Mouse (Mus musculus) CH12.LX (cell line): ENCODE data around the gene Ube2b. TPM values are rescaled to one million over a fixed set of nuclear protein-coding genes. Genes with fewer than 3 reads are reported as not detected.

Experiments
- DNase-seq: peaks from one replicate; pipeline ENCODE4 v3.0.0-alpha.2; 2013; ENCODE audit errors: extremely low read depth
- H3K27ac ChIP-seq: 2 replicates; pipeline ENCODE4 v1.5.1; 2012; ENCODE audit warnings: low read depth, mild to moderate bottlenecking, control low read depth, moderate library complexity; ENCODE audit not compliant: insufficient read depth
- H3K27me3 ChIP-seq: replicated peaks from 2 replicates; pipeline ENCODE3; 2012; ENCODE audit warnings: inconsistent platforms
- H3K36me3 ChIP-seq, 2 experiments: replicated peaks in 1 of 2; 2 replicates each; pipeline versions ENCODE3 to v1.6.1; 2012; ENCODE audit warnings: inconsistent platforms in 1 of 2, low read length in 1 of 2, mild to moderate bottlenecking in 1 of 2, mixed read lengths in 1 of 2, moderate library complexity in 1 of 2; ENCODE audit not compliant: control insufficient read depth in 1 of 2, insufficient read depth in 1 of 2
- H3K4me1 ChIP-seq, 2 experiments: 2 replicates each; pipeline ENCODE4 v1.6.1; 2012; ENCODE audit warnings: inconsistent platforms in 1 of 2, moderate library complexity in 1 of 2; ENCODE audit not compliant: insufficient read depth in 2 of 2, control insufficient read depth in 1 of 2
- H3K4me2 ChIP-seq: 2 replicates; pipeline ENCODE4 v1.6.1; 2012; ENCODE audit warnings: low read depth, mild to moderate bottlenecking, control low read depth; ENCODE audit not compliant: poor library complexity, insufficient read depth, severe bottlenecking
- H3K4me3 ChIP-seq, 3 experiments: fragments of 150-350 bp in 1 of 3; sonication (generic) in 1 of 3; replicated peaks in 1 of 3; 2 replicates each; pipeline versions ENCODE3 to v1.5.1; 2011 to 2012; ENCODE audit warnings: low read depth in 2 of 3, low read length in 2 of 3, mild to moderate bottlenecking in 2 of 3, moderate library complexity in 2 of 3, control low read depth in 1 of 3, improper control_type of control experiment in 1 of 3, inconsistent platforms in 1 of 3, mixed read lengths in 1 of 3; ENCODE audit not compliant: poor library complexity in 1 of 3
- H3K79me2 ChIP-seq: replicated peaks from 2 replicates; pipeline ENCODE4 v1.6.1; 2012; ENCODE audit warnings: mild to moderate bottlenecking, moderate library complexity; ENCODE audit not compliant: control insufficient read depth, poor library complexity, insufficient read depth, severe bottlenecking; ENCODE audit errors: extremely low read depth
- H3K9ac ChIP-seq: 2 replicates; pipeline ENCODE4 v1.6.1; 2012; ENCODE audit warnings: low read depth, mild to moderate bottlenecking, control low read depth, moderate library complexity; ENCODE audit not compliant: insufficient read depth
- H3K9me3 ChIP-seq: replicated peaks from 2 replicates; pipeline ENCODE3; 2012; ENCODE audit warnings: low read length, inconsistent platforms, mixed read lengths
- BHLHE40 ChIP-seq: IDR thresholded peaks from 2 replicates; pipeline ENCODE4 v1.6.1; 2011; ENCODE audit warnings: mild to moderate bottlenecking, low read depth, low read length, improper control_type of control experiment
- CHD1 ChIP-seq: IDR thresholded peaks from 2 replicates; pipeline ENCODE4 v1.6.1; 2012; ENCODE audit warnings: low read depth, low read length, improper control_type of control experiment, inconsistent platforms
- CHD2 ChIP-seq: IDR thresholded peaks from 2 replicates; pipeline ENCODE4 v1.6.1; 2011; ENCODE audit warnings: low read length, improper control_type of control experiment
- CTCF ChIP-seq, 2 experiments: IDR thresholded peaks in 1 of 2; conservative IDR thresholded peaks in 1 of 2; 2 replicates each; pipeline ENCODE4 v1.5.1; 2011 to 2012; ENCODE audit warnings: low read depth in 2 of 2, low read length in 2 of 2, improper control_type of control experiment in 1 of 2, inconsistent platforms in 1 of 2, mild to moderate bottlenecking in 1 of 2, moderate library complexity in 1 of 2
- E2F4 ChIP-seq: IDR thresholded peaks from 2 replicates; pipeline ENCODE4 v1.6.1; 2011; ENCODE audit warnings: low read depth, low read length, improper control_type of control experiment; ENCODE audit not compliant: insufficient replicate concordance
- ELF1 ChIP-seq: IDR thresholded peaks from 2 replicates; pipeline ENCODE4 v1.6.1; 2014; ENCODE audit warnings: low read depth, mild to moderate bottlenecking, inconsistent platforms, low read length, improper control_type of control experiment
- EP300 ChIP-seq: IDR thresholded peaks from 2 replicates; pipeline ENCODE4 v1.6.1; 2011; ENCODE audit warnings: low read length, improper control_type of control experiment
- ETS1 ChIP-seq: conservative IDR thresholded peaks from 2 replicates; pipeline ENCODE4 v1.6.1; 2012; ENCODE audit warnings: low read depth, mild to moderate bottlenecking, inconsistent platforms, low read length, improper control_type of control experiment, moderate library complexity
- GABPA ChIP-seq: IDR thresholded peaks from 2 replicates; pipeline ENCODE4 v1.6.1; 2012; ENCODE audit warnings: low read depth, low read length, improper control_type of control experiment, inconsistent platforms; ENCODE audit not compliant: insufficient replicate concordance
- HCFC1 ChIP-seq: IDR thresholded peaks from 2 replicates; pipeline ENCODE4 v1.6.1; 2012; ENCODE audit warnings: low read depth, mild to moderate bottlenecking, inconsistent platforms, low read length, improper control_type of control experiment
- IRF4 ChIP-seq: IDR thresholded peaks from 2 replicates; pipeline ENCODE4 v1.6.1; 2014; ENCODE audit warnings: low read depth, mild to moderate bottlenecking, inconsistent platforms, low read length, improper control_type of control experiment
- JUN ChIP-seq: IDR thresholded peaks from 2 replicates; pipeline ENCODE4 v1.6.1; 2011; ENCODE audit warnings: low read depth, mild to moderate bottlenecking, low read length, improper control_type of control experiment, moderate library complexity; ENCODE audit not compliant: insufficient read depth
- JUND ChIP-seq: conservative IDR thresholded peaks from 2 replicates; pipeline ENCODE4 v1.6.1; 2011; ENCODE audit warnings: low read depth, low read length, improper control_type of control experiment
- KAT2A ChIP-seq: IDR thresholded peaks from 2 replicates; pipeline ENCODE4 v1.6.1; 2012; ENCODE audit warnings: low read length, improper control_type of control experiment, inconsistent platforms; ENCODE audit not compliant: insufficient replicate concordance
- MAFK ChIP-seq: IDR thresholded peaks from 2 replicates; pipeline ENCODE4 v1.6.1; 2011; ENCODE audit warnings: low read length, improper control_type of control experiment; ENCODE audit not compliant: insufficient replicate concordance
- MAX ChIP-seq: IDR thresholded peaks from 2 replicates; pipeline ENCODE4 v1.6.1; 2011; ENCODE audit warnings: low read length, improper control_type of control experiment
- MAZ ChIP-seq: IDR thresholded peaks from 2 replicates; pipeline ENCODE4 v1.6.1; 2012; ENCODE audit warnings: low read depth, mild to moderate bottlenecking, inconsistent platforms, low read length, improper control_type of control experiment, moderate library complexity
- MEF2A ChIP-seq: IDR thresholded peaks from 2 replicates; pipeline ENCODE4 v1.6.1; 2014; ENCODE audit warnings: low read depth, mild to moderate bottlenecking, inconsistent platforms, low read length, improper control_type of control experiment, borderline replicate concordance
- MXI1 ChIP-seq: IDR thresholded peaks from 2 replicates; pipeline ENCODE4 v1.6.1; 2011; ENCODE audit warnings: mild to moderate bottlenecking, low read depth, low read length, improper control_type of control experiment
- MYC ChIP-seq: IDR thresholded peaks from 2 replicates; pipeline ENCODE4 v1.6.1; 2011; ENCODE audit warnings: low read depth, mild to moderate bottlenecking, improper control_type of control experiment, low read length
- NELFE ChIP-seq: IDR thresholded peaks from 2 replicates; pipeline ENCODE4 v1.6.1; 2011; ENCODE audit warnings: low read depth, low read length, improper control_type of control experiment
- NRF1 ChIP-seq: IDR thresholded peaks from 2 replicates; pipeline ENCODE4 v1.6.1; 2014; ENCODE audit warnings: low read depth, mild to moderate bottlenecking, inconsistent platforms, low read length, improper control_type of control experiment, moderate library complexity
- PAX5 ChIP-seq: IDR thresholded peaks from 2 replicates; pipeline ENCODE4 v1.6.1; 2012; ENCODE audit warnings: low read length, inconsistent platforms, mixed read lengths
- POLR2A ChIP-seq: IDR thresholded peaks from 2 replicates; pipeline ENCODE4 v1.6.1; 2011; ENCODE audit warnings: low read depth, mild to moderate bottlenecking, improper control_type of control experiment, low read length
- POLR2AphosphoS2 ChIP-seq: IDR thresholded peaks from 2 replicates; pipeline ENCODE4 v1.6.1; 2011; ENCODE audit warnings: low read depth, low read length, improper control_type of control experiment
- RAD21 ChIP-seq: IDR thresholded peaks from 2 replicates; pipeline ENCODE4 v1.6.1; 2011; ENCODE audit warnings: low read depth, mild to moderate bottlenecking, low read length, improper control_type of control experiment, moderate library complexity
- RCOR1 ChIP-seq: conservative IDR thresholded peaks from 2 replicates; pipeline ENCODE4 v1.6.1; 2012; ENCODE audit warnings: low read depth, mild to moderate bottlenecking, inconsistent platforms, low read length, improper control_type of control experiment
- SIN3A ChIP-seq: IDR thresholded peaks from 2 replicates; pipeline ENCODE4 v1.6.1; 2012; ENCODE audit warnings: low read length, improper control_type of control experiment, inconsistent platforms
- SMC3 ChIP-seq: IDR thresholded peaks from 2 replicates; pipeline ENCODE4 v1.6.1; 2011; ENCODE audit warnings: low read depth, low read length, improper control_type of control experiment
- TBP ChIP-seq: conservative IDR thresholded peaks from 2 replicates; pipeline ENCODE4 v1.6.1; 2011; ENCODE audit warnings: low read depth, low read length, improper control_type of control experiment
- TCF12 ChIP-seq: IDR thresholded peaks from 2 replicates; pipeline ENCODE4 v1.6.1; 2014; ENCODE audit warnings: low read depth, mild to moderate bottlenecking, inconsistent platforms, low read length, improper control_type of control experiment
- UBTF ChIP-seq: IDR thresholded peaks from 2 replicates; pipeline ENCODE4 v1.6.1; 2012; ENCODE audit warnings: low read depth, mild to moderate bottlenecking, inconsistent platforms, low read length, improper control_type of control experiment, moderate library complexity
- USF1 ChIP-seq: IDR thresholded peaks from 2 replicates; pipeline ENCODE4 v1.6.1; 2014; ENCODE audit warnings: low read depth, mild to moderate bottlenecking, inconsistent platforms, low read length, improper control_type of control experiment
- USF2 ChIP-seq: conservative IDR thresholded peaks from 2 replicates; pipeline ENCODE4 v1.6.1; 2011; ENCODE audit warnings: low read depth, low read length, improper control_type of control experiment
- ZC3H11A ChIP-seq: IDR thresholded peaks from 2 replicates; pipeline ENCODE4 v1.6.1; 2012; ENCODE audit warnings: low read depth, mild to moderate bottlenecking, inconsistent platforms, low read length, improper control_type of control experiment
- ZKSCAN1 ChIP-seq: IDR thresholded peaks from 2 replicates; pipeline ENCODE4 v1.6.1; 2012; ENCODE audit warnings: low read depth, inconsistent platforms, low read length, improper control_type of control experiment, borderline replicate concordance
- ZMIZ1 ChIP-seq: IDR thresholded peaks from 2 replicates; pipeline ENCODE4 v1.6.1; 2012; ENCODE audit warnings: low read depth, mild to moderate bottlenecking, inconsistent platforms, low read length, improper control_type of control experiment
- ZNF384 ChIP-seq: IDR thresholded peaks from 2 replicates; pipeline ENCODE4 v1.6.1; 2012; ENCODE audit warnings: low read depth, low read length, improper control_type of control experiment, inconsistent platforms
- dilution Hi-C: fragments of 300-500 bp; cut with MboI; formaldehyde crosslinking; loops from 2 replicates; pipeline ENCODE4 v1.14.3; 2020; ENCODE audit warnings: low sequenced_read_pairs; ENCODE audit not compliant: extremely low pct_unique_long_range_greater_than_20kb, extremely low pct_ligation_motif_present
- in situ Hi-C: fragments of 300-500 bp; cut with MboI; formaldehyde crosslinking; loops from 3 replicates; pipeline ENCODE4 v1.14.3; 2019; ENCODE audit warnings: low sequenced_read_pairs, low pct_ligation_motif_present, low pct_unique_long_range_greater_than_20kb, mixed read lengths
- polyA plus RNA-seq: library from polyadenylated mRNA; unstranded; fragments of >175 nt; gene quantifications from 2 replicates; pipeline ENCODE4 v1.2.1, GENCODE M21; 2012; ENCODE audit warnings: low read depth; ENCODE audit not compliant: insufficient read length
- total RNA-seq, 2 experiments: library from RNA; depleted of rRNA; stranded (reverse); fragments of 300-350 nt in 1 of 2; fragments of >200 nt in 1 of 2; gene quantifications; 2 replicates each; pipeline ENCODE4 v1.2.3; 2012 to 2014

Gene Ube2b
- total and polyA plus RNA-seq, 3 experiments: 76.7 to 278 (median 230) TPM

GRCm38 (mm10) chr11:52046446-52047165 lies 46.0 kb upstream of the Ube2b start:
- dilution Hi-C loops: no loop called here
- no peak overlapping the region for H3K27ac ChIP-seq
- no peaks in the 10 kb centered on the region for H3K9me3 ChIP-seq
- no peak overlapping the region for H3K4me3 ChIP-seq
- H3K4me2 ChIP-seq: peak overlapping the region; percentile 77
- peaks cover 15 to 61% of the 10 kb centered on the region in 2 experiments for H3K4me1 ChIP-seq
- peak overlapping the region; percentile 59 for H3K9ac ChIP-seq
- no peaks in the 10 kb centered on the region for H3K27me3 ChIP-seq
- DNase-seq: peak; percentile 76
- no peaks in the 10 kb centered on the region for H3K79me2 ChIP-seq
- H3K36me3 ChIP-seq: peaks cover 0 to 2% of the 10 kb centered on the region in 2 experiments
- TF ChIP-seq ZNF384: no peak
- no peak for TF ChIP-seq E2F4
- TF ChIP-seq BHLHE40: no peak
- 0 out of 2 replicates have a peak, but pooled peaks have one; percentile 6 for TF ChIP-seq JUN
- TF ChIP-seq TBP: no peak
- TF ChIP-seq KAT2A: no peak
- TF ChIP-seq ELF1: peak; percentile 13; the same call in 1 of the 2 replicates
- TF ChIP-seq IRF4: 0 out of 2 replicates have a peak, but pooled peaks have one; percentile 64
- no peak; the same call in 1 of the 2 replicates for TF ChIP-seq HCFC1
- TF ChIP-seq UBTF: no peak
- no peak for TF ChIP-seq NRF1
- TF ChIP-seq ZMIZ1: no peak
- peak; percentile 80 for TF ChIP-seq MAFK
- TF ChIP-seq MAZ: peak; percentile 64; the same call in 1 of the 2 replicates
- peak; percentile 68; the same call in 1 of the 2 replicates for TF ChIP-seq MXI1
- TF ChIP-seq POLR2A: no peak
- TF ChIP-seq EP300: no peak
- no peak for TF ChIP-seq JUND
- no peak for TF ChIP-seq RCOR1
- no peak for TF ChIP-seq MYC
- TF ChIP-seq PAX5: no peak
- TF ChIP-seq ZC3H11A: no peak
- TF ChIP-seq USF2: no peak
- peak; percentile 62; the same call in 1 of the 2 replicates for TF ChIP-seq TCF12
- TF ChIP-seq MEF2A: peak; percentile 61; the same call in 1 of the 2 replicates
- TF ChIP-seq CTCF (conservative IDR thresholded peaks at IDR 0.05 in 1 of 2, IDR thresholded peaks at IDR 0.05 in 1 of 2; ENCODE audit: low read depth in 2 of 2, low read length in 2 of 2): no peak
- no peak for TF ChIP-seq SMC3
- TF ChIP-seq MAX: peak; percentile 64; the same call in 1 of the 2 replicates
- no peak for TF ChIP-seq GABPA
- no peak for TF ChIP-seq ZKSCAN1
- TF ChIP-seq USF1: no peak
- TF ChIP-seq CHD1: no peak
- TF ChIP-seq NELFE: no peak
- TF ChIP-seq POLR2AphosphoS2: no peak
- no peak for TF ChIP-seq RAD21
- no peak; the same call in 1 of the 2 replicates for TF ChIP-seq ETS1
- TF ChIP-seq CHD2: 0 out of 2 replicates have a peak, but pooled peaks have one; percentile 11
- TF ChIP-seq SIN3A: no peak
- in situ Hi-C loops: no loop called here
